Mouse (Mus musculus) myocyte (in vitro differentiated cells): ENCODE data around the gene Dnajc14. TPM values are rescaled to one million over a fixed set of nuclear protein-coding genes. Genes with fewer than 3 reads are reported as not detected.
A peak's percentile ranks its signal among the peaks of the same experiment; 100 is the strongest.

ENCODE experiments used
- H3K27me3 ChIP-seq: one replicate; pipeline ENCODE4 v1.6.1; 2011; ENCODE audit not compliant: control insufficient read depth, insufficient read depth, insufficient read length
- H3K36me3 ChIP-seq: one replicate; pipeline ENCODE4 v1.6.1; 2011; ENCODE audit not compliant: control insufficient read depth, insufficient read depth
- H3K4me2 ChIP-seq: one replicate; pipeline ENCODE4 v1.6.1; 2011; ENCODE audit warnings: low read depth, control low read depth
- H3K4me3 ChIP-seq: one replicate; pipeline ENCODE4 v1.5.1; 2011; ENCODE audit warnings: mild to moderate bottlenecking, control low read depth, moderate library complexity
- H3K79me2 ChIP-seq: one replicate; pipeline ENCODE4 v1.6.1; 2011; ENCODE audit not compliant: control insufficient read depth, insufficient read depth
- H3ac ChIP-seq: one replicate; pipeline ENCODE4 v1.6.1; 2011; ENCODE audit not compliant: control insufficient read depth, insufficient read length
- CEBPB ChIP-seq: IDR thresholded peaks from 2 replicates; pipeline ENCODE4 v1.6.1; 2011; ENCODE audit warnings: mild to moderate bottlenecking, moderate library complexity; ENCODE audit not compliant: poor library complexity, insufficient read depth, severe bottlenecking
- E2F4 ChIP-seq: IDR thresholded peaks from one replicate; pipeline ENCODE4 v1.6.1; 2011; ENCODE audit warnings: mild to moderate bottlenecking, control low read depth, moderate library complexity; ENCODE audit not compliant: insufficient read depth
- MAX ChIP-seq: IDR thresholded peaks from one replicate; pipeline ENCODE4 v1.6.1; 2011; ENCODE audit warnings: low read depth, mild to moderate bottlenecking, control low read depth
- MYOD1 ChIP-seq, 3 experiments: IDR thresholded peaks; one replicate each; pipeline ENCODE4 v1.6.1; 2011; ENCODE audit warnings: control low read depth in 2 of 3, low read depth in 2 of 3, mild to moderate bottlenecking in 2 of 3, moderate library complexity in 1 of 3; ENCODE audit not compliant: insufficient read length in 2 of 3, control insufficient read depth in 1 of 3
- MYOG ChIP-seq, 3 experiments: IDR thresholded peaks; one replicate each; pipeline ENCODE4 v1.6.1; 2011; ENCODE audit warnings: control low read depth in 2 of 3, low read depth in 2 of 3, mild to moderate bottlenecking in 2 of 3; ENCODE audit not compliant: insufficient read length in 2 of 3, control insufficient read depth in 1 of 3, insufficient read depth in 1 of 3
- POLR2A ChIP-seq: IDR thresholded peaks from one replicate; pipeline ENCODE4 v1.6.1; 2011; ENCODE audit warnings: low read depth, mild to moderate bottlenecking, control low read depth, moderate library complexity; ENCODE audit not compliant: insufficient read length
- POLR2AphosphoS2 ChIP-seq: IDR thresholded peaks from one replicate; pipeline ENCODE4 v1.6.1; 2011; ENCODE audit warnings: low read depth, control low read depth; ENCODE audit not compliant: insufficient read length
- REST ChIP-seq: IDR thresholded peaks from one replicate; pipeline ENCODE4 v1.6.1; 2011; ENCODE audit warnings: mild to moderate bottlenecking, control low read depth, moderate library complexity; ENCODE audit not compliant: insufficient read depth, insufficient read length
- SRF ChIP-seq: IDR thresholded peaks from one replicate; pipeline ENCODE4 v1.6.1; 2011; ENCODE audit warnings: low read depth; ENCODE audit not compliant: control insufficient read depth, insufficient read length
- TCF12 ChIP-seq: IDR thresholded peaks from one replicate; pipeline ENCODE4 v1.6.1; 2011; ENCODE audit warnings: mild to moderate bottlenecking, control low read depth; ENCODE audit not compliant: poor library complexity, insufficient read depth, severe bottlenecking
- TCF3 ChIP-seq: IDR thresholded peaks from one replicate; pipeline ENCODE4 v1.6.1; 2011; ENCODE audit warnings: low read depth, control low read depth; ENCODE audit not compliant: insufficient read length
- USF1 ChIP-seq: IDR thresholded peaks from one replicate; pipeline ENCODE4 v1.6.1; 2011; ENCODE audit warnings: low read depth, mild to moderate bottlenecking, control low read depth, moderate library complexity
- polyA plus RNA-seq: library from polyadenylated mRNA; unstranded; fragments of >200 nt; fragmentation: generic; extraction: Trizol; gene quantifications from one replicate; pipeline ENCODE4 v1.2.1, GENCODE M21; 2012; ENCODE audit warnings: missing spikeins

Gene Dnajc14
- polyA plus RNA-seq, 1 experiment: 39.0 TPM

DNA sequence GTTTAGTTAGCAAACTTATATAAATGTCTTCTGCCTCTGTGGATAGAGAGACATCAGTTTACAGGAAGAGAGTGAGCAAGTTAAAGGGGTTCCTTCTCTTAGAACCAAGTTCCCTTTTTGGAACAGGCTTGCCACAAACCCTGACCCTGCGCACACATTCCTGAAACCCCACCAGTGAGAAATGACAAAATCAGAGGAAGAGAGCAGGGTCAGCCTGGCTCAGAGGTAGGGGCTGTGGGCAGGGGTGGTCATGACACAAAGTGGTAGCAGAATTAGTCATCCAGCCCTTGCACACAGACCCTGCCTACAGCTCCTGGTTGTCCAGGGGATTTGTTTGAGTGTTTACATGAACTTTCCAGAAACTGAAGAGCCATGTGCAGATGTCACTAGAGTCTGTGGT, 23.7 kb upstream of the Dnajc14 start:
- no peaks in the 10 kb centered on the region for H3K27me3 ChIP-seq
- TF ChIP-seq MYOD1 (IDR thresholded peaks at IDR 0.05; ENCODE audit: control insufficient read depth in 1 of 3, insufficient read length in 2 of 3, low read depth in 2 of 3) (no peak), TCF3 (no peak), REST (no peak), CEBPB (no peak)

GRCm38 (mm10) chr10:128790398-128791124, 13.3 kb upstream of the Dnajc14 start, which contains the start of gene Mmp19:
Gene Mmp19 (plus strand): TSS chr10:128790910.
- TF ChIP-seq USF1 (no peak), E2F4 (no peak), MYOD1 (IDR thresholded peaks at IDR 0.05; ENCODE audit: control insufficient read depth in 1 of 3, insufficient read length in 2 of 3, low read depth in 2 of 3) (no peak), SRF (no peak), POLR2A (peak; percentile 22), MAX (no peak), CEBPB (peak; percentile 95), POLR2AphosphoS2 (no peak), MYOG (IDR thresholded peaks at IDR 0.05; ENCODE audit: control insufficient read depth in 1 of 3, insufficient read depth in 1 of 3, insufficient read length in 2 of 3, low read depth in 2 of 3) (no peak), REST (no peak), TCF3 (no peak), TCF12 (no peak)
- no peaks in the 10 kb centered on the region for H3K27me3 ChIP-seq
- no peak within 1 kb of the TSS for H3ac ChIP-seq
- H3K36me3 ChIP-seq: no peaks in the 10 kb centered on the region
- no peaks in the 10 kb centered on the region for H3K79me2 ChIP-seq
- peak within 1 kb of the TSS; percentile 17 for H3K4me3 ChIP-seq
- peak within 1 kb of the TSS; percentile 77 for H3K4me2 ChIP-seq

More for the DNA sequence above, 23.7 kb upstream of the Dnajc14 start:
- Histone ChIP-seq H3K4me3 (no peak overlapping the region), H3ac (no peak overlapping the region), H3K4me2 (peak overlapping the region; percentile 81), H3K79me2 (no peaks in the 10 kb centered on the region), H3K36me3 (no peaks in the 10 kb centered on the region)

DNA sequence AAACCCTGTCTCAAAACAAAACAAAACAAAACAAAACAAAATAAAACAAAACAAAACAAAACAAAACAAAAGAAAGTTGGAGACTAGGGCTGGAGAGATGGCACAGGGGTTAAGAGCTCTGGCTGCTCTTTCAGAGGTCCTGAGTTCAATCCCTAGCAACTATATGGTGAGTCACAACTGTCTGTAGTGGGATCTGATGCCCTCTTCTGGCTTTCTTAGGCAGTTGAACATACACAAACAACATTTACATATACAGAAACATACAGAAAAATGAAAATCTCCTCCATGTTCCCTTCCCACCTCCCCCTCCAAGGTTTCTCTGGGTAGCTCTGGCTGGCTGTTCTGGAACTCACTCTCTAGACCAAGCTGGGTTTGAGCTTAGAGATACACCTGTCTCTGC, 11.8 kb upstream of the Dnajc14 start:
- Histone ChIP-seq H3ac (no peak overlapping the region), H3K4me3 (no peak overlapping the region), H3K79me2 (no peaks in the 10 kb centered on the region), H3K4me2 (peak overlapping the region; percentile 3), H3K36me3 (no peaks in the 10 kb centered on the region), H3K27me3 (no peaks in the 10 kb centered on the region)
- TF ChIP-seq MYOD1 (IDR thresholded peaks at IDR 0.05; ENCODE audit: control insufficient read depth in 1 of 3, insufficient read length in 2 of 3, low read depth in 2 of 3): no peak
- TF ChIP-seq CEBPB: no peak
- no peak for TF ChIP-seq TCF3
- TF ChIP-seq USF1: no peak

DNA sequence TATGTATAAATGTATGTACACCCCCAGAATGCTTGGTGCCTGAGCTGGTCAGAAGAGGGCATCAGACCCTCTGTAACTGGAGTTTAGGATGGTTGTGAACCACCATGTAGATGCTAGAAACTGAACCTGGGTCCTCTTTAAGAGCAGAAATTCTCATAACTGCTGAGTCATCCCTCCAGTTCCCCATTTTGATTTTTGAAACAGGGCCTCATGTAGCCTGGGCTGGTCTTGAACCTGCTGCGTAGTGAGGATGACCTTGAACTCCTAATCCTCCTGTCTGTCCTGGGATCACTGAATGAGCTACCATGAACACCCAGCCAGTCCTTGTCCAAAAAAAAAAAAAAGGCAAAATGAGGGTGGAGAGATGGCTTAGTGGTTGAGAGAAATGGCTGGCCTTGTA, 10.6 kb upstream of the Dnajc14 start:
- no peak for TF ChIP-seq E2F4
- no peak for TF ChIP-seq TCF3
- TF ChIP-seq POLR2A: no peak
- H3K4me2 ChIP-seq: no peak overlapping the region
- H3K36me3 ChIP-seq: no peaks in the 10 kb centered on the region
- no peak overlapping the region for H3ac ChIP-seq
- H3K27me3 ChIP-seq: no peaks in the 10 kb centered on the region
- no peak overlapping the region for H3K4me3 ChIP-seq
- no peaks in the 10 kb centered on the region for H3K79me2 ChIP-seq

DNA sequence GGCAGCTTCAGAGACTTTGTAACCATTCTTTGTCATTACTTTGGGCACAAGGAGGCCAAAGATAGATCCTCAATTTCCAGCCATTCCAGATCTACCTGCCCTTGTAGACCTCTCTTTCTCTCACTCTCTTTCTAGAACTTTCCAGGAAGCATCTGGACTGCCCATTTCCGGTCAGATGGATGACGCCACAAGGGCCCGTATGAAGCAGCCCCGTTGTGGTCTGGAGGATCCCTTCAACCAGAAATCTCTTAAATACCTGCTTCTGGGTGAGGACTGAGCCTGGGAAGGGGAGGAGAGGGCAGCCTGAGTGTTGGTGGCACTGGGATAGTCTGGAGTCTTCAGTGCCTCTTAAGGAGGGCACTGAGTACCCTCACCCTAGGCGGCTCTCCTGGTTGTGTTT, 9.5 kb upstream of the Dnajc14 start:
- Histone ChIP-seq H3K4me2 (no peak overlapping the region), H3ac (no peak overlapping the region), H3K36me3 (peaks cover 3% of the 10 kb centered on the region), H3K4me3 (no peak overlapping the region), H3K79me2 (no peaks in the 10 kb centered on the region), H3K27me3 (no peaks in the 10 kb centered on the region)
- TF ChIP-seq POLR2A: no peak
- no peak for TF ChIP-seq USF1
- TF ChIP-seq SRF: no peak
- no peak for TF ChIP-seq E2F4
- TF ChIP-seq MYOG (IDR thresholded peaks at IDR 0.05; ENCODE audit: control insufficient read depth in 1 of 3, insufficient read depth in 1 of 3, insufficient read length in 2 of 3, low read depth in 2 of 3): no peak
- TF ChIP-seq CEBPB: no peak
- no peak for TF ChIP-seq MAX
- TF ChIP-seq REST: no peak
- no peak for TF ChIP-seq MYOD1 (IDR thresholded peaks at IDR 0.05; ENCODE audit: control insufficient read depth in 1 of 3, insufficient read length in 2 of 3, low read depth in 2 of 3)
- no peak for TF ChIP-seq POLR2AphosphoS2
- TF ChIP-seq TCF3: no peak
- TF ChIP-seq TCF12: no peak
